Mouse (Mus musculus): Measurements from ENCODE around the gene Sh3kbp1. TPM values are rescaled to one million over a fixed set of nuclear protein-coding genes. Genes with fewer than 3 reads are reported as not detected.

Sh3kbp1 gene
- polyA plus RNA-seq, 1 experiment from 2014 or later, result 42.5 TPM

- TF ChIP-seq CTCF (IDR thresholded peaks at IDR 0.05; ENCODE audit: low read depth), result no peak
- no peaks in the 10 kb centered on the region for H3K4me1 ChIP-seq (ENCODE audit: insufficient read depth)
- no peak for ATAC-seq (ENCODE audit: insufficient read depth)
- no peaks in the 10 kb centered on the region for H3K27me3 ChIP-seq (ENCODE audit: insufficient read depth, low read length)
- no peak overlapping the region for H3K9ac ChIP-seq
- no peaks in the 10 kb centered on the region for H3K9me3 ChIP-seq (ENCODE audit: low read depth, low read length)
- WGBS, result 21% methylated on average over 2 of the region's 2 CpGs
- H3K4me2 ChIP-seq, result no peak overlapping the region
- no peak for DNase-seq
- no peaks in the 10 kb centered on the region for H3K36me3 ChIP-seq (ENCODE audit: insufficient read depth)
- no peak overlapping the region for H3K4me3 ChIP-seq (ENCODE audit: low read depth, low read length)
- no peak overlapping the region for H3K27ac ChIP-seq (ENCODE audit: low read depth)
Measured at GRCm38 (mm10) chrX:159898110-159898509, 271.0 kb downstream of the Sh3kbp1 start.

- no peaks in the 10 kb centered on the region for H3K4me1 ChIP-seq (ENCODE audit: insufficient read depth)
- no peak for TF ChIP-seq CTCF (IDR thresholded peaks at IDR 0.05; ENCODE audit: low read depth)
- ATAC-seq (ENCODE audit: insufficient read depth), result no peak
- H3K9me3 ChIP-seq (ENCODE audit: low read depth, low read length), result no peaks in the 10 kb centered on the region
- H3K9ac ChIP-seq, result no peak overlapping the region
- DNase-seq, result no peak
- H3K4me2 ChIP-seq, result no peak overlapping the region
- H3K4me3 ChIP-seq (ENCODE audit: low read depth, low read length), result no peak overlapping the region
- no peak overlapping the region for H3K27ac ChIP-seq (ENCODE audit: low read depth)
- H3K36me3 ChIP-seq (ENCODE audit: insufficient read depth), result no peaks in the 10 kb centered on the region
- no peaks in the 10 kb centered on the region for H3K27me3 ChIP-seq (ENCODE audit: insufficient read depth, low read length)
- 70% methylated on average over 2 of the region's 2 CpGs for WGBS
Measured at GRCm38 (mm10) chrX:159899121-159899520, 272.0 kb downstream of the Sh3kbp1 start.

GRCm38 (mm10) chrX:159903421-159903820 lies 276.3 kb downstream of the Sh3kbp1 start:
- no peak overlapping the region for H3K9ac ChIP-seq
- TF ChIP-seq CTCF (IDR thresholded peaks at IDR 0.05; ENCODE audit: low read depth), result no peak
- no peak overlapping the region for H3K27ac ChIP-seq (ENCODE audit: low read depth)
- ATAC-seq (ENCODE audit: insufficient read depth), result no peak
- no peaks in the 10 kb centered on the region for H3K36me3 ChIP-seq (ENCODE audit: insufficient read depth)
- H3K4me3 ChIP-seq (ENCODE audit: low read depth, low read length), result no peak overlapping the region
- no peaks in the 10 kb centered on the region for H3K4me1 ChIP-seq (ENCODE audit: insufficient read depth)
- no peak overlapping the region for H3K4me2 ChIP-seq
- H3K9me3 ChIP-seq (ENCODE audit: low read depth, low read length), result no peaks in the 10 kb centered on the region
- no peaks in the 10 kb centered on the region for H3K27me3 ChIP-seq (ENCODE audit: insufficient read depth, low read length)
- DNase-seq, result no peak
- 88% methylated on average over 3 of the region's 3 CpGs for WGBS

- ATAC-seq (ENCODE audit: insufficient read depth) (no peak), DNase-seq (no peak)
- Histone ChIP-seq H3K27me3 (ENCODE audit: insufficient read depth, low read length) (no peaks in the 10 kb centered on the region), H3K36me3 (ENCODE audit: insufficient read depth) (no peaks in the 10 kb centered on the region), H3K27ac (ENCODE audit: low read depth) (no peak overlapping the region), H3K4me1 (ENCODE audit: insufficient read depth) (no peaks in the 10 kb centered on the region), H3K9ac (no peak overlapping the region), H3K4me3 (ENCODE audit: low read depth, low read length) (no peak overlapping the region), H3K4me2 (no peak overlapping the region), H3K9me3 (ENCODE audit: low read depth, low read length) (no peaks in the 10 kb centered on the region)
- no peak for TF ChIP-seq CTCF (IDR thresholded peaks at IDR 0.05; ENCODE audit: low read depth)
- WGBS, result 73% methylated on average over 1 of the region's 1 CpGs
Measured at GRCm38 (mm10) chrX:159907703-159908102, 280.6 kb downstream of the Sh3kbp1 start.

GRCm38 (mm10) chrX:159909446-159910277 lies 282.6 kb downstream of the Sh3kbp1 start:
- DNase-seq (peak; percentile 12), ATAC-seq (ENCODE audit: insufficient read depth) (no peak; the same call in 1 of the 2 replicates)
- Histone ChIP-seq H3K4me1 (ENCODE audit: insufficient read depth) (no peaks in the 10 kb centered on the region), H3K4me2 (no peak overlapping the region), H3K4me3 (ENCODE audit: low read depth, low read length) (no peak overlapping the region), H3K27ac (ENCODE audit: low read depth) (peak overlapping the region; percentile 50; the same call in 1 of the 2 replicates), H3K27me3 (ENCODE audit: insufficient read depth, low read length) (no peaks in the 10 kb centered on the region), H3K36me3 (ENCODE audit: insufficient read depth) (no peaks in the 10 kb centered on the region), H3K9ac (no peak overlapping the region), H3K9me3 (ENCODE audit: low read depth, low read length) (no peaks in the 10 kb centered on the region)
- TF ChIP-seq CTCF (IDR thresholded peaks at IDR 0.05; ENCODE audit: low read depth), result no peak
- WGBS, result 66% methylated on average over 6 of the region's 6 CpGs

- Histone ChIP-seq H3K4me3 (ENCODE audit: low read depth, low read length) (no peak overlapping the region), H3K27me3 (ENCODE audit: insufficient read depth, low read length) (no peaks in the 10 kb centered on the region), H3K4me2 (no peak overlapping the region), H3K9ac (no peak overlapping the region), H3K36me3 (ENCODE audit: insufficient read depth) (no peaks in the 10 kb centered on the region), H3K4me1 (ENCODE audit: insufficient read depth) (no peaks in the 10 kb centered on the region), H3K9me3 (ENCODE audit: low read depth, low read length) (no peaks in the 10 kb centered on the region), H3K27ac (ENCODE audit: low read depth) (peak overlapping the region; percentile 50; the same call in 1 of the 2 replicates)
- ATAC-seq (ENCODE audit: insufficient read depth), result peak; percentile 93
- DNase-seq, result peak; percentile 52
- TF ChIP-seq CTCF (IDR thresholded peaks at IDR 0.05; ENCODE audit: low read depth), result no peak
- 59% methylated on average over 3 of the region's 3 CpGs for WGBS
Measured at GRCm38 (mm10) chrX:159910600-159910999, 283.5 kb downstream of the Sh3kbp1 start.

GRCm38 (mm10) chrX:159911613-159912012 lies 284.5 kb downstream of the Sh3kbp1 start:
- no peak overlapping the region for H3K4me3 ChIP-seq (ENCODE audit: low read depth, low read length)
- DNase-seq (no peak), ATAC-seq (ENCODE audit: insufficient read depth) (no peak)
- no peak overlapping the region for H3K9ac ChIP-seq
- peak overlapping the region; percentile 24; the same call in 1 of the 2 replicates for H3K27ac ChIP-seq (ENCODE audit: low read depth)
- H3K27me3 ChIP-seq (ENCODE audit: insufficient read depth, low read length), result no peaks in the 10 kb centered on the region
- 87% methylated on average over 4 of the region's 4 CpGs for WGBS
- H3K4me2 ChIP-seq, result no peak overlapping the region
- H3K36me3 ChIP-seq (ENCODE audit: insufficient read depth), result no peaks in the 10 kb centered on the region
- TF ChIP-seq CTCF (IDR thresholded peaks at IDR 0.05; ENCODE audit: low read depth), result no peak
- H3K4me1 ChIP-seq (ENCODE audit: insufficient read depth), result no peaks in the 10 kb centered on the region
- no peaks in the 10 kb centered on the region for H3K9me3 ChIP-seq (ENCODE audit: low read depth, low read length)

Data from lung, embryonic 14.5 days (tissue).